Comparison of ENCODE assay signal across 7 mouse cellular contexts in the genomic region with DNA sequence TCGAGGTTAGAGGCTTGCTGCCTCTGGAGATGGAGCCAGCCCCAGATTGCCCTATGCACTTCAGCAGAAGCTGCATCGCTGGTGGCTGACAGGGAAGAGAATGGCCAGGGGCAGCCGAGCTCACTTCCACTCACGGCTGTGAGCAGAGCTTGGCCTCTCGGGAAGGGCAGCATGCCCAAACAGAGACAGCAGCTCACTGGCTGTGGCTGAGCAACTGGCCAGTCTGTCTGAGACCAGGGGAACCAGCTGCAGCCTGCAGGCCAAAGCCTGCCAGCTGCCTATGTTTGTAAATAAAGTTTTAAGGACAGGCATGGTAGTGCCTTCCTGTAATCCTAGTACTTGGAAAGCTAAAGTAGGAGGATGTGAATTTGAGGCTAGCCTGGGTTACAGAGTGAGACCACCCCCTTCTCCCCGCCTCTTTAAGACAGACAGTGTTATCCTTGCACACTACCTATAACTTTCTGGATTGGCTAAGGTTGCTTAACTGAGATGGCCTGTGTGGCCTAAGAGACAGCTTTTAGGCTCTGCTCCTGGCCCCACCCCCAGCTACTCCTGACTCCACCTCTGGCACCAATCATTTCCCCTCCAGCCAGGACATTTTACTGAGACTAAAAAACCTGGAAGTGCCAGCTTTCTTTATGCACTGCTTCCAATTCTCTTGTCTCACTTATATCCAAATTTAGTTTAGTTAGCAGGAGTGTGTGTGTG. TPM values are rescaled to one million over a fixed set of nuclear protein-coding genes. Genes with fewer than 3 reads are reported as not detected.
DNase-seq lines count a peak whose midpoint lies in the region; ATAC-seq and TF ChIP-seq lines count a peak whose summit lies in the region.

No protein-coding gene starts in this region.

- no peak for TF ChIP-seq CTCF in layer of hippocampus, adult 2 months (conservative IDR thresholded peaks at IDR 0.05)

- no peak for DNase-seq in layer of hippocampus, adult 2 months (ENCODE audit: low spot score in 2 of 2)
- no peak for DNase-seq in layer of hippocampus, postnatal 25 days (ENCODE audit: extremely low spot score in 1 of 2, low spot score in 1 of 2)
- DNase-seq in lung, postnatal 25 days (ENCODE audit: low spot score): peak; percentile 52
- DNase-seq in left cerebral cortex, postnatal 25 days (ENCODE audit: low spot score in 2 of 2): no peak
- DNase-seq in right cerebral cortex, postnatal 25 days: no peak

- H3K27ac ChIP-seq in layer of hippocampus, adult 2 months: peak overlapping the region; percentile 57
- H3K27ac ChIP-seq in heart, embryonic 14.5 days (replicated peaks in 1 of 2; ENCODE audit: control insufficient read depth in 1 of 2, insufficient read depth in 1 of 2, low read depth in 2 of 2, low read length in 2 of 2): peak overlapping the region in 1 of 2 experiments; percentile 45; a peak in 2 of 4 replicates

- 37% methylated on average over 6 of the region's 6 CpGs for WGBS in heart, embryonic 14.5 days

- peak; percentile 50 for ATAC-seq in common myeloid progenitor, adult 5-6 weeks (replicated peaks; ENCODE audit: low read depth, poor library complexity, severe bottlenecking)
- ATAC-seq in heart, embryonic 14.5 days (ENCODE audit: insufficient number of reproducible peaks, insufficient read depth, low FRiP score, low read depth): no peak

- peaks cover 19 to 50% of the 10 kb centered on the region in 2 experiments for H3K4me1 ChIP-seq in heart, embryonic 14.5 days (ENCODE audit: control insufficient read depth in 2 of 2, insufficient read depth in 2 of 2, low read length in 2 of 2)

- 0 out of 2 replicates have a peak overlapping the region, but pooled peaks have one; percentile 3 for H3K9ac ChIP-seq in heart, embryonic 14.5 days (ENCODE audit: low read length)

- H3K27me3 ChIP-seq in heart, embryonic 14.5 days (ENCODE audit: control insufficient read depth, insufficient read depth, low read length): no peaks in the 10 kb centered on the region

- no peak overlapping the region for H3K4me2 ChIP-seq in heart, embryonic 14.5 days (ENCODE audit: low read length)

- H3K4me3 ChIP-seq in layer of hippocampus, adult 2 months: no peak overlapping the region
- no peak overlapping the region for H3K4me3 ChIP-seq in heart, embryonic 14.5 days (ENCODE audit: control insufficient read depth in 1 of 2, insufficient read depth in 1 of 2, low read depth in 1 of 2, low read length in 2 of 2)

- 0 out of 2 replicates have a peak, but pooled peaks cover 8% of the 10 kb centered on the region for H3K36me3 ChIP-seq in heart, embryonic 14.5 days (ENCODE audit: control insufficient read depth, insufficient read depth, low read length)

- no peaks in the 10 kb centered on the region for H3K9me3 ChIP-seq in heart, embryonic 14.5 days (ENCODE audit: control insufficient read depth, low read length)

- intact Hi-C loops in left cerebral cortex, postnatal 25 days (cut with DNase I): no loop called here

RNA-seq across cellular contexts. Expression of gene Foxk1, which starts 11.5 kb away (rescaled TPM):
- 10 to 100 TPM; 53.0 to 60.3 TPM for total RNA-seq in layer of hippocampus, adult 2 months (2021)
- total RNA-seq in layer of hippocampus, postnatal 25 days (2021): 10 to 100 TPM; 40.6 to 45.7 TPM
- total RNA-seq in common myeloid progenitor, adult 5-6 weeks (2017): 8.2 and 11.7 TPM in 2 replicates
- 3.9 and 5.3 TPM in 2 replicates for polyA plus RNA-seq in heart, embryonic 14.5 days (2014; fragmentation: Nextera tagmentation; extraction: Ambion mirVana)
- 10 to 100 TPM; 38.7 to 40.5 TPM for total RNA-seq in left cerebral cortex, postnatal 25 days (2021)

RNA-seq across cellular contexts. Expression of gene Ap5z1, which starts 50.9 kb away (rescaled TPM):
- 10 to 100 TPM; 24.4 to 31.3 TPM for total RNA-seq in layer of hippocampus, adult 2 months (2021)
- total RNA-seq in layer of hippocampus, postnatal 25 days (2021): 10 to 100 TPM; 18.6 to 24.1 TPM
- 7.0 and 11.9 TPM in 2 replicates for total RNA-seq in common myeloid progenitor, adult 5-6 weeks (2017)
- polyA plus RNA-seq in heart, embryonic 14.5 days (2014; fragmentation: Nextera tagmentation; extraction: Ambion mirVana): 6.0 and 6.3 TPM in 2 replicates
- total RNA-seq in left cerebral cortex, postnatal 25 days (2021): 10 to 100 TPM; 19.0 TPM
